Mouse (Mus musculus): ENCODE measurements around the gene Ccdc189.

The Ccdc189 gene

DNA sequence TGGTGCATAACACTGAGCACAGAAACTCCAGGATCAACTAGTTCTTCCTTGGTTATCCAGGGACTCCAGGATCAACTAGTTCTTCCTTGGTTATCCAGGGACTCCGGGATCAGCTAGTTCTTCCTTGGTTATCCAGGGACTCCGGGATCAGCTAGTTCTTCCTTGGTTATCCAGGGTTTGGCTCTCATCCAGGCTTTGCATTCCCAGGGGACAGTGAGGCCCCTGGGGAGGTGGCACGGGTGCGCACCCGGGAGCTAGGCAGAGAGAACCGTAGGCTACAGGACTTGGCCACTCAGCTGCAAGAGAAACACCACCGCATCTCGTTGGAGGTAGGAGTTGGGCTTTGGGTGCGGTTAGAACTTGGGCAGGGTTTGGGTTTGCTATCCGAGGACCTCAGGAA is 2.7 kb upstream of the Ccdc189 start:
- no peak for DNase-seq

DNA sequence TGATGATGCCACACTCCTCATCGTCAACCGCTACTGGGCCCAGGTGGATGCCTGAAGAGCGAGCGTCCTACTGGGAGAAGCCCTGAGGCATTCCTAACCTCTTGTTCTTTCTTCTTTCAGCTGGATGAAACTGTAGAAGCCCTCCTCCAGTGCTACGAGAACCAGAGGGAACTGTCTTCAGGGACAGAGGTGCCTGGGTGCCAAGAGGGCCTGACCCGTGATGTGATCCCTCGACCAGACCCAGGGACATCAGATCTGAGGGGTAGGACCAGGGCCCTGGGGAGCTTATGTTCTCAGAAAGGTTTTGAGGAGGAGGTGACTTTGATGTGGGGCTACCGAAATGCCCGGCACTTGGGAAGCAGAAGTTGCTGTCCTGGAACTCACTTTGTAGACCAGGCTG is 1.2 kb upstream of the Ccdc189 start:
- DNase-seq = no peak

DNA sequence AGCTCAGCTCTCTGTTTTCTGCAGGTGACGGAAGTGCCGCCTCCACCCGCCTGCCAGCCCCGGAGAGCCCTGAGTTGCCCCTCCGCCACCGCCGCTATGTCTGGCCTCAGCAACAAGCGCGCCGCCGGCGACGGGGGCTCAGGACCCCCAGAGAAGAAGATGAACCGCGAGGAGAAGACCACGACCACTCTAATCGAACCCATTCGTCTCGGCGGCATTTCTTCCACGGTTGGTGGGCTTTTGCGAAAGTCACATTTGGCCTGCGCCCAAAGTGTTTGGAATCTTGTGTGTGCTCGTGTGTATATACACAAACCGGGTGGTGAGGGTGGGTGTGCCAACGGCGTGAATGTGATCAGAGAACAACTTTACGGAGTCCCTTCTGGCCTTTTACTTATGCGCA is 506 bp upstream of the Ccdc189 start:
- DNase-seq = no peak

DNA sequence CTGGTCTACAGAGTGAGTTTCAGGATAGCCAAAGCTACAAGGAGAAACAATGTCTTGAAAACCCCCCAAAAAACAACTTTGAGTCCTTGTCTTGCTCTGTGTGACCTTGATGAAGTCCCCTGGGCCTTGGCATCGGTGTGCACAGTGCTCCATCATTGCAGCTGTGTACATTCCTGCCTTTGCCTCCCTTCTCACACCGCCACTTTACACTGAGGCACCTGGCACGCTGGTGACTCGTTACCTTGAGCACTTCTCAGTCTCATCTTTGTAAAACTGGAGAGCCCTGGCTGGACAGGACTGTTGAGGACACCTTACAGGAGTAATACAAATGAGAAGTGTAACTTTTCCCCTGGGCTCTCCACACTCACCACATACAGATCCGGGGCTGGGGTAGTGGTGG is 1.2 kb downstream of the Ccdc189 start:
- no peak for DNase-seq

DNA sequence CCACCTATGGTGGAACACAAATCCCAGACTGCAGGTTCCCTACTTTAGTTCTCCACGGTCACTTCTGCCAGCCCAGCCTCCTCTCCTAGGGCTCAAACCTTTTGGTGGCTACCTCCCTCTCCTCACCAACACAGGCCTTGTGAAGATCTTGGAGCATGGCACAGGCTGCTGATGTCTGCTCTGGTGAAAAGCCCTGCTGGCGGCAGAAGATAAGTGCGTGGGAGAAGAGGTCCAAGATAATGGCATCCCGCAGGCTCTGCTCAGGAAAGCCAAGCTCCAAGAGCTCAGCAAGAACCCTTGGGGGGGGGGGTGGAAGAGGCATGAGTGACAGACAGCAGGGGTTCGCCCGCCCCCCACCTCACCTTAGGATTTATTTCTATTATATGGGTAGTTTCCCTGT is 2.2 kb downstream of the Ccdc189 start:
- DNase-seq = no peak

DNA sequence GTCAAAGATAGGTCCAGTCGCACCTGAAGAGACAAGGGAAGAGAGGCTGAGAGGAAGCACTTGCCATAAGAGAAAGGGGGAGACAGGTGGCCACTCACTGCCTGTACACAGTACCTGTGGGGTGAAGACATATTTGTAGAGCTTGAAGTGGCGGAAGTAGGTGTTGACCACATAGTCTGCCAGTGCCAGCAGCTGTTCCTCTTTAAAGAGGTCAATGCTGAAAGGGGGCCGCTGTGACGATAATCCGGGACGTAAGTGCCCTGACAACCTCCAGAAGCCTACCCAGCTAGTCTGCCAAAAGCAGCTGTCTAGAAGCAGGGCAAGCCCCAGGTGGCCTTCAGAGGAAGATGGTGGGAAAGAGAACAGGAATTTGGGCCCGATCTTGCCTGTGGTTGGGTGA is 3.4 kb downstream of the Ccdc189 start:
- no peak for DNase-seq

DNA sequence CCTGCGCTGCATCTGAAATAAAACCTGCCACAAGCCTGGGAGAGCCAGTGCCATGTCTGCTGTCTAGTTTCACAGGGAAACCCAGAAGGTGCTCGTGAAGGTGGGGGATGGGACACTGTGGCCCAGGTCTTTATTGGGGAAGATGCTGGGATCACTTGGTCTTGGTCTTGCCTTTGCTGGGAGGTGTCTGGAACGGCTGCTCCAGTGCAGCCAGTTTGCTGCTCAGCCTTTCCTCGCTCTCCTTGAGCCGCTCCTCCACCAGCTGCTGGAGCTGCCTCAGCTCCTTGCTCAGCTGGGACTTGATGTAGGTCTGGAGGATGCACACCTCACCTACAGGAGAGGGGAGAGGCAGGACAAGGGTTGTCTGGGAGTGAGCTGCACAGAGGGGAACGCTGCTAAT is 5.1 kb downstream of the Ccdc189 start:
- no peak for DNase-seq

DNA sequence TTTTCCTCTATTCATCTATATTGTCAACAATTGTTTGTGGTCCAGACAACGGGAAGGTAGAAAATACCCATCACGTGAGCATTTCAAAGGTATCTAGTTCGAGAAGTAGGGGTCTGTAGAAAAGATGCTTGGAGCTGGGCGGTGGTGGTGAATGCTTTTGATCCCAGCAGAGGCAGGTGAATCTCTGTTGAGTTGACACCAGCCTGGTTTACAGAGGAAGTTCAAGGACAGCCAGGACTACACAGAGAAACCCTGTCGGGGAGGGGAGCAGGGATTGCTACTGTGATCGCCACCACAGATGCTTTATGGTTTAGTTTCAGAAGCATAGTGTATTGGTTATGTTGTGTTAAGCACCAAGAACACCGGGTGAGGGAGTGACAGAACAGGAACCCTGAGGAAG is 14.3 kb downstream of the Ccdc189 start:
- DNase-seq = no peak

DNA sequence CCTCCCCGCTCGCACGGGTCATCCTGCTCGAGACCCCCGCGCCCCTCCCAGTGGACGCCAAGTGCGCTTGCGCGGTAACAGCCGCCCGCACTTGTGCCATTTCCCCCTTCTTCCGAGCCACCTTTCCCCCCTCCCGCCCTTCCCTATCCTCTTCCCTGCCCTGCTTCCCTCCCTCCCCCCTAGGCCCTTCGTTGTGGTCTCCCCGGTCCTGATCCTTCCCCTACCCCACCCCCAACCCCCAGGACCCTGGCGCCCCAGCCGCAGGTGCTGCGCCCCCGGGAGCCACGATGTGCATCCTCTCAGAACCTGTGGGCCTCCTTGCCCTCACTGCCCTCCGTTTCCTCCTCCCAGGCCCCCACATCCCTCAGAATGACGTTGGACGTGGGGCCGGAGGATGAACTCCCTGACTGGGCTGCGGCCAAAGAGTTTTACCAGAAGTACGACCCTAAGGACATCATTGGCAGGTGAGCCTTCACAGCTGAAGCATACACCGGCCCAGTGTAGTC is 14.8 kb downstream of the Ccdc189 start:
- no peak for DNase-seq

DNA sequence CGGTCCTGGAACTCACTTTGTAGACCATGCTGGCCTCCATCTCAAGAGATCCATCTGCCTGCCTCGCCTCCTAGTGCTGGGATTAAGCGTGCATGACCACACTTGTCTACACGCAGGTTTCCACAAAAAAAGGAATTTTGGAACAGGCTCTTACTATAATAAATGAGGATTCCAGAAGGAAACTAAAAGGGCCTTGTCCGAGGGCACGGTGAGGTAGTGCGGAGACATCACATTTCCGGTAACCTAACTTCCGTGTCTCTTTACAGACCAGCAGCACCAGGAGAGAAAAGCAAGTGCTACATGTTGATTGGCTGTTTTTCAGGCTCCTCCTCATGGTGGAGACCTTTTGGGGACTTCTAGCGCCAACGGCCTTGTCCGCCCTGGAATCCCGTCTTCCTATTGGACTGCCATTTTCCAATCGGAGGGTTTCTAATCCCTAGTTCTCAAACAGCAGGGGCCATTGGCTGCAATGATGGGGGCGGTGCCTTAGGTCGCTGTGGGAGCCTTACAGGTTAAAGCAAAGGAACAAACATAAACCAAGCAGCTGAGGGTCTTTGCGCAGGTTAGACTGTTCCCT is 15.4 kb downstream of the Ccdc189 start, which contains the start of gene Phkg2:
TSS of gene Phkg2 (plus strand) at position 446 of the 577 bp plus-strand sequence.
- peak; percentile 90 for DNase-seq

DNA sequence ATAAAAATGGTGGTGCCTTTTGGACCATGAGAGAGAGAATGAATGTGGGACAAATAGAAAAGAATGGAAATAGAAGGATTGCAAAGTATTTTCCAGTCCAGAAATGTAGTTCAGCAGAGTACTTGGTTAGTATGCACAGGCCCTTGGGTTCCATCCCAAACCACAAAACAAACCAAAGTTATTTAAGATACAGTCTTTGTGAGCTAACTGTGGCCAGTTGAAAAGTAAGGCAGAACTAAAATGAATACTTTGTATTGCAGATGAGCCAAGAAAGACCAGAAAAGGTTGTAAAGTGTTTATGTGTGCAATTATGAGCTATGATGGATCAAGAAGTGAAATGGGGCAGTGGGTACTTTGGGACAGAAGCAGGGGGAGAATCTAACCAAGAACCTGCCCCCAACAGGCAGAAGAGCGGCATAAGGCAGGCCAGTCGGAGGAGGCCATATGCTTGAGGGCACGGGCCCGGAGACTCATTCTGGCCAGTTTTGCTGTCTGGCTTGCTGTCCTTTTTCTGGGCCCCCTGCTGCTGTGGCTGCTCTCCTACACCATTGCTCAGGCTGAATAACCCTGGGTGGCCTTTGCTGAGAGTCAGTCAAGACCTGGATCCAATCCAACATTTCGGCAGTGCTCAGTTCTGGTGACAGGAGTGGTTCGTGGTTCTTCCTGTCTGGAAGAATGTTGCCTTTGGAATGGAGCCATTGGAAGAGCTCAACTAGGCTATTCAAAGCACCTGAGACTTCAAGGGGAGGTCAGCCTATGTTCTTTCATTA is 23.8 kb downstream of the Ccdc189 start:
- DNase-seq = peak; percentile 92

DNA sequence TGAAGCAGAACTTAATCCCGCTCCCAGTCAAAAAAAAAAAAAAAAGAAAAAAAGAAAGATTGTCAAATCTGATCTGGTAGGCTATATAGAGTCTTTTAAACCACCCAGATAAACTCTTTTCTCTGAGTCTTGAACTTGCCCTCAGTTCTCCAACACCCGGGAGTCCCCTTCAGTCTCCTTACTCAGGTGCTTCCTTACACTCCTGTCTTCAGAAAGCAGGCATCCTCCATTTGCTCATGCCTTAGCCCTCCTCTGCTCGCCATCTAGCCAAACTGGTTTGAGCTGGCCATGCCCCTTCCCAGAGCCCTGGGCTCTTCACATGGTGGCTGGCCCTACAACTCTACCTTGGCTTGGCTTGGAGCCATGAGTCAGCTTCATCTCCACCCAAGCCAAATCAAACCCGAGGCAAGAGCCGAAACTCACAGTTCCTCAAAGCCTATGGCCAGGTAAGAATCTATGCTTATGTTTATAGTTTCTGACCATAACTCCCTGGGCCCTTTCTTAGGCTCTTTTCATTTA is 27.0 kb downstream of the Ccdc189 start, which contains the start of gene Tmem265:
TSS of gene Tmem265 (plus strand) at position 51 of the 519 bp plus-strand sequence.
- no peak for DNase-seq

DNA sequence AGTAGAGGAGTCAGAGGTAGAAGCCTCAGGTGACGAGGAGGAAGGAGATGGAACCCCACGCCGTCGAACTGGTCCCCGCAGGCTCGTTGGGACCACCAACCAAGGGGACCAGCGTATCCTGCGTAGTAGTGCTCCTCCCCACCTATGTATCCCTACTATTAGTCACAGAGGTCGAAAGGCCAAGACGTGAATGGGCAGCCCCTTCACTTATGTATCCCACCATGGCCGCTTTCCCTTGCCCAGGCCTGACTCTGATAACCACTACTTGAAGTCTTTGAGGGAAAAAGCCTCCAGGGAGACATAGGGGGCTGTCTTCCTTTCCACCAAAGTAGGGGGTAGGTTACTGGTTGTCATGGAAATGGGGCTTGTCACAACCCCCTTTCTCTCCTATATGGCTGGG is 27.8 kb downstream of the Ccdc189 start:
- no peak for DNase-seq

DNA sequence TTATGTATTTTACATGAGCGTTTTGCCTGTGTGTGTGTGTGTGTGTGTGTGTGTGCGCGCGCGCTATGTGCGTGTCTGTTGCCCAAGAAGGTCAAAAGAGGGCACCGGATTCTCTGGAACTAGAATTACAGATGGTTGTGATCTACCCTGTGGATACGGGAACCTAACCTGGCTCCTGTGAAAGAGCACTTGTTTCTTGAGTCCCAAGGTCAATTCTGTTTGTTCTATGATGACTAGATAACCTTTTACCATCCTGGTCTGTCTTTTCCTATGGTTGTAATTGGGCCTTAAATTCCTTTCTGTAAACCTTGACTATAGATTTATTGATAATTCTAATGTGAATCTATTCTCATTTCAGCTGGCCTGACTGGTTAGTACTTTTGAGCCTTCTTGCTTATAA is 36.8 kb downstream of the Ccdc189 start:
- DNase-seq = no peak

DNA sequence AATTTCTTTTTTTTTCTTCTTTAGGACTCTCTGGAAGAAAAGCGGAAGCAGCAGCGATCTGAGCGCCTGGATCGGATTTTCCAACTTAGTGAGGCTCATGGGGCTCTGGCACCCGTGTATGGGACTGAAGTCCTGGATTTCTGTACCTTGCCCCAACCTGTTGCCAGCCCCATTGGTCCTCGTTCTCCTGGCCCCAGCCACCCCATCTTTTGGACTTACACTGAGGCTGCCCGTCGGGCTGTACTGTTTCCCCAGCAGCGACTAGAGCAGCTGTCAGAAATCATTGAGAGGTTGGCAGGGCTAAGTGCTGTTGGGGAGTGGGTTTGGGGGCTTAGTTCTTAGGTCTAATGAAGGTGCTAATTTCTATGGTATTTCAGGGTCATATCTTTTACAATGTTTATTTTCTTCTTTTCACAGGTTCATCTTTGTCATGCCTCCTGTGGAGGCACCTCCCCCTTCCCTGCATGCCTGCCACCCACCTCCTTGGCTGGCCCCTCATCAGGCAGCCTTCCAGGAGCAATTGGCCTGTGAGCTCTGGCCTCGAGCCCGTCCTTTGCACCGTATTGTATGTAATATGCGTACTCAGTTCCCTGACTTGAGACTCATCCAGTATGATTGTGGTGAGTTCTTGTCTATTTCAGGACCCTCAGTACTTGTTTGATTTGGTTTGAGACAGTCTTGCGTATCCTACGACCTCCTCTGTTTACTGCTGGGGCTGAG is 39.1 kb downstream of the Ccdc189 start:
- peak; percentile 70 for DNase-seq

DNA sequence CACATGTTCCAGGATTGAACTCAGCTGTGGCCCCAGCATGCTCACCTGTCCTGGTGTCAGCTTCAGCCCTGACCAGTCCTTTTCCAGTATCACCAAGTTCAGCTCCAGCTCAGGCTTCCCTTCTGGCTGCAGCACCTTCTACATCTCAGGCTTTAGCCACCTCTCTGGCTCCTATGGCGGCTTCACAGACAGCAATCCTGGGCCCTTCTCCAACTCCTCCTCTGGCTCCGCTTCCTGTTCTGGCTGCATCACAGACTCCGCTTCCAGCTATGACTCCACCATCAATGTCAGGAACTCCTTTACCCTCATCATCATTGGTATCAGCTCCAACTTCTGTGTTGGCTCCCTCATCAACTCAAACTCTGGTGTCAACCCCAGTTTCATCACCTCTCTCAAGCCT is 46.7 kb downstream of the Ccdc189 start:
- DNase-seq = no peak

Data from cerebellum, adult 11 months (tissue).